Mouse (Mus musculus): ENCODE data around the gene Plekhh2. TPM values are rescaled to one million over a fixed set of nuclear protein-coding genes. Genes with fewer than 3 reads are reported as not detected.

The Plekhh2 gene
- polyA plus RNA-seq, 1 experiment, result 0.66 TPM

DNA sequence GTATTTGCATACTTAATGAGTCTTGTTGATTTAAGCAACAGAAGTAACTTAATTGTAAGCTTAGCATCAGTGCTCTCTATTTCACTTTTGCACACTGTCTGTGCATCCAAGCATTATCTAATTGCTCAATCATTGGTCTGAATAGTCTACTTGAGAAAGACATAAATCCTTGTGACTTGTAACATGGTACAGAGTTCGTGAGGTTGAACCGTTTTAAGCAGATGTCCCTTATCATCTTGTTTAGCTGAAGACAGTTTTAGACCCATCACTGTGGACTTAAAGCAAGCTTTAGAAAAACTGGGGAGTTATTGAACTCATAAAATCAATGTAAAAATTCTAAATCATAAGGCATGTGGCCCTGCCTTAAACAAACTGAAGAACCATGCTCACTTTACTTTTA lies 14.1 kb upstream of the Plekhh2 start:
- Histone ChIP-seq H3K27ac (ENCODE audit: control insufficient read depth, insufficient read depth, low read length) (no peak overlapping the region), H3K4me1 (replicated peaks; ENCODE audit: control insufficient read depth, insufficient read depth, low read length) (no peaks in the 10 kb centered on the region), H3K36me3 (ENCODE audit: control insufficient read depth, insufficient read depth, low read length) (no peaks in the 10 kb centered on the region), H3K4me3 (ENCODE audit: control insufficient read depth, insufficient read depth, low read length) (no peak overlapping the region), H3K27me3 (ENCODE audit: control insufficient read depth, insufficient read depth, low read length) (no peaks in the 10 kb centered on the region)
- TF ChIP-seq CTCF (IDR thresholded peaks at IDR 0.05; ENCODE audit: borderline replicate concordance, control insufficient read depth, extremely low read depth, insufficient read depth, low read length, poor library complexity) (no peak), POLR2A (IDR thresholded peaks at IDR 0.05; ENCODE audit: control insufficient read depth, extremely low read depth, insufficient read depth, low read length, poor library complexity) (no peak)
- WGBS, result 95% methylated on average over 2 of the region's 2 CpGs
- DNase-seq, result no peak

GRCm38 (mm10) chr17:84497972-84498604 lies 13.6 kb upstream of the Plekhh2 start:
- H3K4me1 ChIP-seq (replicated peaks; ENCODE audit: control insufficient read depth, insufficient read depth, low read length), result no peaks in the 10 kb centered on the region
- no peak for TF ChIP-seq POLR2A (IDR thresholded peaks at IDR 0.05; ENCODE audit: control insufficient read depth, extremely low read depth, insufficient read depth, low read length, poor library complexity)
- no peak for TF ChIP-seq CTCF (IDR thresholded peaks at IDR 0.05; ENCODE audit: borderline replicate concordance, control insufficient read depth, extremely low read depth, insufficient read depth, low read length, poor library complexity)
- H3K27ac ChIP-seq (ENCODE audit: control insufficient read depth, insufficient read depth, low read length), result no peak overlapping the region
- no peaks in the 10 kb centered on the region for H3K36me3 ChIP-seq (ENCODE audit: control insufficient read depth, insufficient read depth, low read length)
- no peak overlapping the region for H3K4me3 ChIP-seq (ENCODE audit: control insufficient read depth, insufficient read depth, low read length)
- WGBS, result 90% methylated on average over 3 of the region's 3 CpGs
- H3K27me3 ChIP-seq (ENCODE audit: control insufficient read depth, insufficient read depth, low read length), result no peaks in the 10 kb centered on the region
- no peak for DNase-seq

- H3K36me3 ChIP-seq (ENCODE audit: control insufficient read depth, insufficient read depth, low read length), result no peaks in the 10 kb centered on the region
- DNase-seq, result no peak
- no peak overlapping the region for H3K4me3 ChIP-seq (ENCODE audit: control insufficient read depth, insufficient read depth, low read length)
- WGBS, result 91% methylated on average over 5 of the region's 5 CpGs
- no peaks in the 10 kb centered on the region for H3K4me1 ChIP-seq (replicated peaks; ENCODE audit: control insufficient read depth, insufficient read depth, low read length)
- H3K27me3 ChIP-seq (ENCODE audit: control insufficient read depth, insufficient read depth, low read length), result no peaks in the 10 kb centered on the region
- TF ChIP-seq POLR2A (IDR thresholded peaks at IDR 0.05; ENCODE audit: control insufficient read depth, extremely low read depth, insufficient read depth, low read length, poor library complexity) (no peak), CTCF (IDR thresholded peaks at IDR 0.05; ENCODE audit: borderline replicate concordance, control insufficient read depth, extremely low read depth, insufficient read depth, low read length, poor library complexity) (no peak)
- H3K27ac ChIP-seq (ENCODE audit: control insufficient read depth, insufficient read depth, low read length), result no peak overlapping the region
Measured at GRCm38 (mm10) chr17:84498639-84499038, 13.1 kb upstream of the Plekhh2 start.

- no peaks in the 10 kb centered on the region for H3K27me3 ChIP-seq (ENCODE audit: control insufficient read depth, insufficient read depth, low read length)
- no peaks in the 10 kb centered on the region for H3K36me3 ChIP-seq (ENCODE audit: control insufficient read depth, insufficient read depth, low read length)
- no peak overlapping the region for H3K4me3 ChIP-seq (ENCODE audit: control insufficient read depth, insufficient read depth, low read length)
- H3K27ac ChIP-seq (ENCODE audit: control insufficient read depth, insufficient read depth, low read length), result no peak overlapping the region
- no peak for DNase-seq
- TF ChIP-seq CTCF (IDR thresholded peaks at IDR 0.05; ENCODE audit: borderline replicate concordance, control insufficient read depth, extremely low read depth, insufficient read depth, low read length, poor library complexity) (no peak), POLR2A (IDR thresholded peaks at IDR 0.05; ENCODE audit: control insufficient read depth, extremely low read depth, insufficient read depth, low read length, poor library complexity) (no peak)
- WGBS, result 87% methylated on average over 3 of the region's 3 CpGs
- H3K4me1 ChIP-seq (replicated peaks; ENCODE audit: control insufficient read depth, insufficient read depth, low read length), result no peaks in the 10 kb centered on the region; the same call in 1 of the 2 replicates
Measured at GRCm38 (mm10) chr17:84502341-84502740, 9.4 kb upstream of the Plekhh2 start.

GRCm38 (mm10) chr17:84505922-84506321 lies 5.8 kb upstream of the Plekhh2 start:
- DNase-seq, result no peak
- TF ChIP-seq POLR2A (IDR thresholded peaks at IDR 0.05; ENCODE audit: control insufficient read depth, extremely low read depth, insufficient read depth, low read length, poor library complexity) (no peak), CTCF (IDR thresholded peaks at IDR 0.05; ENCODE audit: borderline replicate concordance, control insufficient read depth, extremely low read depth, insufficient read depth, low read length, poor library complexity) (no peak)
- no peaks in the 10 kb centered on the region for H3K36me3 ChIP-seq (ENCODE audit: control insufficient read depth, insufficient read depth, low read length)
- 68% methylated on average over 2 of the region's 2 CpGs for WGBS
- peaks cover 5% of the 10 kb centered on the region; the same call in 1 of the 2 replicates for H3K27me3 ChIP-seq (ENCODE audit: control insufficient read depth, insufficient read depth, low read length)
- H3K4me1 ChIP-seq (replicated peaks; ENCODE audit: control insufficient read depth, insufficient read depth, low read length), result no peaks in the 10 kb centered on the region; the same call in 1 of the 2 replicates
- no peak overlapping the region for H3K4me3 ChIP-seq (ENCODE audit: control insufficient read depth, insufficient read depth, low read length)
- H3K27ac ChIP-seq (ENCODE audit: control insufficient read depth, insufficient read depth, low read length), result no peak overlapping the region

GRCm38 (mm10) chr17:84508736-84509135 lies 3.0 kb upstream of the Plekhh2 start:
- peaks cover 16% of the 10 kb centered on the region; the same call in 1 of the 2 replicates for H3K27me3 ChIP-seq (ENCODE audit: control insufficient read depth, insufficient read depth, low read length)
- H3K4me1 ChIP-seq (replicated peaks; ENCODE audit: control insufficient read depth, insufficient read depth, low read length), result no peaks in the 10 kb centered on the region; the same call in none of the 2 replicates
- no peaks in the 10 kb centered on the region for H3K36me3 ChIP-seq (ENCODE audit: control insufficient read depth, insufficient read depth, low read length)
- H3K27ac ChIP-seq (ENCODE audit: control insufficient read depth, insufficient read depth, low read length), result no peak overlapping the region
- WGBS, result 64% methylated on average over 3 of the region's 3 CpGs
- TF ChIP-seq CTCF (IDR thresholded peaks at IDR 0.05; ENCODE audit: borderline replicate concordance, control insufficient read depth, extremely low read depth, insufficient read depth, low read length, poor library complexity), result no peak
- TF ChIP-seq POLR2A (IDR thresholded peaks at IDR 0.05; ENCODE audit: control insufficient read depth, extremely low read depth, insufficient read depth, low read length, poor library complexity), result no peak
- no peak overlapping the region for H3K4me3 ChIP-seq (ENCODE audit: control insufficient read depth, insufficient read depth, low read length)
- DNase-seq, result no peak

All from thymus, adult 2 months (tissue).